Mouse (Mus musculus) bone marrow, adult 2 months (tissue): ENCODE data around the gene Ganab. TPM values are rescaled to one million over a fixed set of nuclear protein-coding genes. Genes with fewer than 3 reads are reported as not detected.
A peak's percentile ranks its signal among the peaks of the same experiment; 100 is the strongest.

Source experiments
- H3K27ac ChIP-seq: fragments of 200-500 bp; 2 replicates; pipeline ENCODE4 v1.5.1; 2012; ENCODE audit warnings: low read depth, mild to moderate bottlenecking, control low read depth, inconsistent platforms, low read length; ENCODE audit not compliant: control insufficient read depth, poor library complexity, insufficient read depth
- H3K4me1 ChIP-seq: fragments of 200-500 bp; 2 replicates; pipeline ENCODE4 v1.6.1; 2011; ENCODE audit warnings: low read length; ENCODE audit not compliant: control insufficient read depth, insufficient read depth
- H3K4me3 ChIP-seq: fragments of 200-500 bp; replicated peaks from 2 replicates; pipeline ENCODE3; 2011; ENCODE audit warnings: mild to moderate bottlenecking, low read depth, low read length, control low read depth; ENCODE audit not compliant: control insufficient read depth
- CTCF ChIP-seq: fragments of 200-500 bp; IDR thresholded peaks from 2 replicates; pipeline ENCODE4 v1.5.1; 2011; ENCODE audit warnings: low read length, control low read depth; ENCODE audit not compliant: control insufficient read depth, insufficient read depth
- POLR2A ChIP-seq: fragments of 200-500 bp; IDR thresholded peaks from 2 replicates; pipeline ENCODE4 v1.6.1; 2011; ENCODE audit warnings: low read depth, mild to moderate bottlenecking, control low read depth, low read length, borderline replicate concordance; ENCODE audit not compliant: control insufficient read depth
- WGBS: fragments of 180-500 bp; shearing (Covaris S2); methylation state at CpG from one replicate; pipeline ENCODE4 v1.1.7; 2018; 5-methylcytosine and 5-hydroxymethylcytosine counted together
- polyA plus RNA-seq: library from polyadenylated mRNA; stranded (reverse); fragments of >200 nt; gene quantifications from 2 replicates; pipeline ENCODE4 v1.2.4, GENCODE M21; 2011; ENCODE audit warnings: low replicate concordance; ENCODE audit not compliant: missing spikeins, insufficient read depth, insufficient read length

Ganab gene
- polyA plus RNA-seq, 1 experiment = 61.7 TPM

- H3K4me1 ChIP-seq = no peaks in the 10 kb centered on the region
- WGBS = 76% methylated on average over 8 of the region's 8 CpGs
- no peak overlapping the region; the same call in 1 of the 2 replicates for H3K27ac ChIP-seq
- no peak overlapping the region for H3K4me3 ChIP-seq
- TF ChIP-seq CTCF (no peak), POLR2A (no peak)
These were observed 67.9 kb downstream of the Ganab start for GRCm38 (mm10) chr19:8965771-8966170.

- TF ChIP-seq CTCF (no peak), POLR2A (no peak)
- 32% methylated on average over 5 of the region's 5 CpGs for WGBS
- no peaks in the 10 kb centered on the region for H3K4me1 ChIP-seq
- H3K4me3 ChIP-seq = peak overlapping the region; percentile 73
- peak overlapping the region; percentile 79 for H3K27ac ChIP-seq
These were observed 68.3 kb downstream of the Ganab start for GRCm38 (mm10) chr19:8966198-8966589.

Other genes with a start within 250 kb of the Ganab start
- 0.32 TPM in 1 of 2 replicates, not detected in the other for gene Chrm1, start 234.3 kb upstream of the Ganab start, polyA plus RNA-seq
- 58.4 and 65.7 TPM in 2 replicates for gene Slc3a2, start 174.7 kb upstream of the Ganab start, polyA plus RNA-seq
- gene Wdr74, start 162.2 kb upstream of the Ganab start, polyA plus RNA-seq = 40.8 and 121 TPM in 2 replicates
- gene 1700092M07Rik, start 157.4 kb upstream of the Ganab start, polyA plus RNA-seq = 3.4 and 3.7 TPM in 2 replicates
- gene Stx5a, start 156.7 kb upstream of the Ganab start, polyA plus RNA-seq = 62.1 and 83.9 TPM in 2 replicates
- gene Nxf1, start 141.0 kb upstream of the Ganab start, polyA plus RNA-seq = 488 and 589 TPM in 2 replicates
- gene Tmem223, start 127.1 kb upstream of the Ganab start, polyA plus RNA-seq = 27.1 and 53.1 TPM in 2 replicates
- gene Tmem179b, start 123.6 kb upstream of the Ganab start, polyA plus RNA-seq = 52.1 and 62.1 TPM in 2 replicates
- gene Taf6l, start 111.7 kb upstream of the Ganab start, polyA plus RNA-seq = 6.4 and 14.7 TPM in 2 replicates
- gene Polr2g, start 99.5 kb upstream of the Ganab start, polyA plus RNA-seq = 38.0 and 61.1 TPM in 2 replicates
- 1.1 and 3.0 TPM in 2 replicates for gene Zbtb3, start 95.5 kb upstream of the Ganab start, polyA plus RNA-seq
- 18.1 and 20.3 TPM in 2 replicates for gene Ttc9c, start 78.7 kb upstream of the Ganab start, polyA plus RNA-seq
- 62.2 and 84.9 TPM in 2 replicates for gene Hnrnpul2, start 78.1 kb upstream of the Ganab start, polyA plus RNA-seq
- 6.4 and 8.2 TPM in 2 replicates for gene AC129217.1, start 68.3 kb upstream of the Ganab start, polyA plus RNA-seq
- gene Bscl2, start 60.6 kb upstream of the Ganab start, polyA plus RNA-seq = 19.8 and 46.2 TPM in 2 replicates
- 1.5 TPM in 1 of 2 replicates, not detected in the other for gene Gng3, start 58.9 kb upstream of the Ganab start, polyA plus RNA-seq
- gene Lrrn4cl, start 47.3 kb upstream of the Ganab start, polyA plus RNA-seq = 0.40 and 0.62 TPM in 2 replicates
- gene Ubxn1, start 26.6 kb upstream of the Ganab start, polyA plus RNA-seq = 110 and 112 TPM in 2 replicates
- gene Uqcc3, start 17.1 kb upstream of the Ganab start, polyA plus RNA-seq = 25.7 and 27.0 TPM in 2 replicates
- 1.6 and 2.1 TPM in 2 replicates for gene Lbhd1, start 14.3 kb upstream of the Ganab start, polyA plus RNA-seq
- not detected in 2 replicates for gene Gm49403, start 14.1 kb upstream of the Ganab start, polyA plus RNA-seq
- 50.8 and 83.6 TPM in 2 replicates for gene 1810009A15Rik, start 9.2 kb upstream of the Ganab start, polyA plus RNA-seq
- not detected in 2 replicates for gene Gm49416, start 9.1 kb upstream of the Ganab start, polyA plus RNA-seq
- gene Ints5, start 5.1 kb upstream of the Ganab start, polyA plus RNA-seq = 6.7 and 12.1 TPM in 2 replicates
- 45.8 and 58.5 TPM in 2 replicates for gene B3gat3, start 22.3 kb downstream of the Ganab start, polyA plus RNA-seq
- 3.6 and 9.7 TPM in 2 replicates for gene Rom1, start 31.3 kb downstream of the Ganab start, polyA plus RNA-seq
- 31.1 and 54.7 TPM in 2 replicates for gene Eml3, start 31.5 kb downstream of the Ganab start, polyA plus RNA-seq
- 67.4 and 91.6 TPM in 2 replicates for gene Mta2, start 43.8 kb downstream of the Ganab start, polyA plus RNA-seq
- gene Tut1, start 55.8 kb downstream of the Ganab start, polyA plus RNA-seq = 10.7 and 19.1 TPM in 2 replicates
- 129 and 224 TPM in 2 replicates for gene Eef1g, start 69.0 kb downstream of the Ganab start, polyA plus RNA-seq
- gene Ahnak, start 91.2 kb downstream of the Ganab start, polyA plus RNA-seq = 17.4 and 40.1 TPM in 2 replicates
- 37.7 TPM in 1 of 2 replicates, not detected in the other for gene Scgb1a1, start 189.9 kb downstream of the Ganab start, polyA plus RNA-seq
- 8.9 and 12.4 TPM in 2 replicates for gene Asrgl1, start 237.6 kb downstream of the Ganab start, polyA plus RNA-seq